In the genomic region with DNA sequence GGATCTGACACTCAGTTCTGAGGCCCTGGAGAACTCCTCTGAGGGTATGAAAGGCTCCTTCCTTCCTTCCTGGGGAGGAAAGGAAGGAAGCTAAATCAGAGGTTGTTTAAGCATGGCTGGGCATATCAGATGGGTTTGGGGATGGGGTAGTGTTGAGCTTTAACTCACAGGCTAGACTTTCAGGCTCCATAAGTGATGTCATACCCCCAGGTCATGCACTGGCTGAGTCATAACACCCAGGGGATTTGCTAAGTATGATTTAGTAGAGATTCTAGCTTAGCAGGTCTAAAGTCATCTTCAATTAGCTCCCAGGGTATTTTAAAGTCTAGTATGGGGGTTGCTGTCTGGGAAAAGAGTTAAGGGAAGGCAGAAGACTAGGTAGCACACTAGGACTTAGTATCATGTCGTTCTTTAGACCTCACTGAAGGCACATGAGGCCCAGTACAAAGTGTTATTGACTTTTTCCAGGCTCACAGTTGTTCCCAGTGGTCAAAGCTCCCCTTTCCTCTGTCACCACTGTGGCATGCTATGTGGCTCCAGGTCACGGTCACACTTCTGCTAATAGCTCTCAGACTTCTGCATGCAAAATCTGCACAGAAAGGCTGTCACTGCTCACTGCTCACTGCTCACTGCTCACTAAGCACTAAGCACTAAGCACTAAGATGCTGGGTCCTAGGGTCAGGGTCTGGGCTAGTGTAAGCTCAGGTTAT, we compare ENCODE assay signal across 16 mouse cellular contexts. TPM values are rescaled to one million over a fixed set of nuclear protein-coding genes. Genes with fewer than 3 reads are reported as not detected.
DNase-seq lines count a peak whose midpoint lies in the region; ATAC-seq lines count a peak whose summit lies in the region.
"Had no signal": no experiment of that assay in that cellular context is flagged by ENCODE, and none has a peak within 500 bp of the region (broad histone marks: within the 10 kb centered on the region; RNA-seq: fewer than 3 reads in every experiment).

No protein-coding gene starts in this region.

- no peak overlapping the region for H3K4me3 ChIP-seq in liver, embryonic 15.5 days (replicated peaks)
- H3K4me3 ChIP-seq: gastrocnemius, adult 2 months; hindbrain, embryonic 13.5 days had no signal

- peak; percentile 65 for ATAC-seq in liver, embryonic 15.5 days (ENCODE audit: insufficient read depth)
- ATAC-seq: forebrain, embryonic 14.5 days had no signal

- H3K36me3 ChIP-seq in liver, embryonic 15.5 days (replicated peaks) = no peaks in the 10 kb centered on the region
- H3K36me3 ChIP-seq: hindbrain, embryonic 13.5 days had no signal

- H3K27me3 ChIP-seq in liver, embryonic 15.5 days = no peaks in the 10 kb centered on the region

- H3K9me3 ChIP-seq in liver, embryonic 15.5 days (replicated peaks) = no peaks in the 10 kb centered on the region
- H3K9me3 ChIP-seq: hindbrain, embryonic 13.5 days had no signal

- peaks cover 9% of the 10 kb centered on the region; the same call in 1 of the 2 replicates for H3K4me1 ChIP-seq in liver, embryonic 15.5 days (replicated peaks)

- H3K27ac ChIP-seq in liver, embryonic 15.5 days (replicated peaks) = no peak overlapping the region
- H3K27ac ChIP-seq: gastrocnemius, adult 2 months; hindbrain, embryonic 13.5 days; kidney, postnatal 0 days had no signal

- DNase-seq in embryo, embryonic 11 days = peak; percentile 36
- DNase-seq in embryo, embryonic 10 days (ENCODE audit: low spot score) = no peak
- peak; percentile 38 for DNase-seq in 3134 (ENCODE audit: extremely low read depth, insufficient read length, low spot score)
- DNase-seq in adipocyte (ENCODE audit: low spot score) = peak; percentile 50
- no peak for DNase-seq in right cerebral cortex, adult 18-20 months
- no peak for DNase-seq in thymus, postnatal 25 days
- no peak for DNase-seq in cerebellum, postnatal 10 days
- DNase-seq: adrenal gland, postnatal 14 days; cerebellum, adult 11 months; gastrocnemius, adult 2 months; spleen, adult 18-20 months had no signal

- no peak overlapping the region for H3K4me2 ChIP-seq in liver, embryonic 15.5 days
- H3K4me2 ChIP-seq: hindbrain, embryonic 13.5 days; midbrain, embryonic 11.5 days had no signal

- H3K9ac ChIP-seq in liver, embryonic 15.5 days = no peak overlapping the region
- H3K9ac ChIP-seq: hindbrain, embryonic 13.5 days had no signal

- WGBS in liver, embryonic 15.5 days (ENCODE audit: insufficient replicate concordance) = 38% methylated on average over 2 of the region's 2 CpGs

RNA-seq across cellular contexts. Expression of a gene that starts 28.8 kb away (rescaled TPM):
- 0.31 and 0.41 TPM in 2 replicates for polyA plus RNA-seq in liver, embryonic 15.5 days (2015; fragmentation: Nextera tagmentation; extraction: Ambion mirVana)

Comparison
In these comparisons a context has a peak if more than half of its experiments do, and no peak if none do; other contexts are left out.
1. DNase-seq: peak in embryo, embryonic 11 days (single experiment), 3134 (single experiment) and adipocyte (single experiment); none in embryo, embryonic 10 days (single experiment), right cerebral cortex, adult 18-20 months (single experiment), thymus, postnatal 25 days (single experiment) and cerebellum, postnatal 10 days (0 of 2).